Mouse (Mus musculus): Measurements from ENCODE around the gene Gata2.

DNA sequence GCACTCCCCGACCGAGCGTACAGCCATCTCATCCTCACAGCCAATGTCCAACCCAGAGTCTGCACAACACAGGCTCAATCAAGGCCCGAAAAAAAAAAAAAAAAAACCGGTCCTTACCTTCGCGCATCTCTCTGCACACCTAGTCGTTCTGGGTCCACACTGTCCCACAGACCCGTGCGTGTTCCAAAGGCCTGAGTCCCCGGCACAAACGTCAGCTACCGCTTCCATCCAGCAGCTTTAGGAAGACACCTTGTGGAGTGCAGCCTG, 3.7 kb upstream of the Gata2 start:
- TF ChIP-seq POLR2A (IDR thresholded peaks at IDR 0.05; ENCODE audit: insufficient read depth, low read length): no peak
- TF ChIP-seq CTCF (IDR thresholded peaks at IDR 0.05; ENCODE audit: low read depth, low read length): no peak

All from ES-Bruce4 (cell line).